Mouse (Mus musculus) embryonic facial prominence, embryonic 10.5 days (tissue): ENCODE measurements around the gene 2010111I01Rik. TPM values are rescaled to one million over a fixed set of nuclear protein-coding genes. Genes with fewer than 3 reads are reported as not detected.

Experiments used
- DNase-seq: peaks from one replicate; pipeline ENCODE4 v3.0.0-alpha.2; 2017; ENCODE audit warnings: low spot score
- H3K27ac ChIP-seq: fragments of 300-500 bp; sonication (generic); replicated peaks from 2 replicates; pipeline ENCODE4 v1.5.1; 2016; ENCODE audit warnings: mild to moderate bottlenecking
- H3K27me3 ChIP-seq: fragments of 300-500 bp; sonication (generic); replicated peaks from 2 replicates; pipeline ENCODE4 v1.6.1; 2016; ENCODE audit warnings: low read depth, mild to moderate bottlenecking; ENCODE audit not compliant: poor library complexity, severe bottlenecking
- H3K36me3 ChIP-seq: fragments of 300-500 bp; sonication (generic); replicated peaks from 2 replicates; pipeline ENCODE4 v1.6.1; 2016; ENCODE audit warnings: mild to moderate bottlenecking, moderate library complexity
- H3K4me1 ChIP-seq: fragments of 300-500 bp; sonication (generic); 2 replicates; pipeline ENCODE4 v1.6.1; 2016
- H3K4me3 ChIP-seq: fragments of 300-500 bp; sonication (generic); 2 replicates; pipeline ENCODE4 v1.5.1; 2016; ENCODE audit warnings: mild to moderate bottlenecking, moderate library complexity
- H3K9me3 ChIP-seq: fragments of 300-500 bp; sonication (generic); 2 replicates; pipeline ENCODE4 v1.6.1; 2016; ENCODE audit warnings: mild to moderate bottlenecking
- WGBS: fragments of 180-500 bp; shearing (Covaris S2); methylation state at CpG from one replicate; pipeline ENCODE4 v1.1.7; 2016; 5-methylcytosine and 5-hydroxymethylcytosine counted together
- polyA plus RNA-seq: library from polyadenylated mRNA; unstranded; fragments of >200 nt; fragmentation: Nextera tagmentation; extraction: Ambion mirVana; gene quantifications from 2 replicates; pipeline ENCODE4 v1.2.1, GENCODE M21; 2016

The 2010111I01Rik gene
- polyA plus RNA-seq, 1 experiment from 2014 or later: 88.8 TPM

GRCm38 (mm10) chr13:62939797-62940196, 24.9 kb upstream of the 2010111I01Rik start:
- Histone ChIP-seq H3K9me3 (no peaks in the 10 kb centered on the region), H3K27ac (no peak overlapping the region), H3K36me3 (no peaks in the 10 kb centered on the region), H3K4me1 (peaks cover 5% of the 10 kb centered on the region), H3K27me3 (no peaks in the 10 kb centered on the region), H3K4me3 (no peak overlapping the region)
- whole genome bisulfite sequencing: 93% methylated on average over 4 of the region's 4 CpGs
- DNase-seq: no peak

- Histone ChIP-seq H3K4me1 (peaks cover 10% of the 10 kb centered on the region), H3K27me3 (no peaks in the 10 kb centered on the region), H3K27ac (no peak overlapping the region), H3K36me3 (no peaks in the 10 kb centered on the region), H3K4me3 (no peak overlapping the region), H3K9me3 (no peaks in the 10 kb centered on the region)
- no peak for DNase-seq
- WGBS: 90% methylated on average over 4 of the region's 4 CpGs
Measured at GRCm38 (mm10) chr13:62940721-62941120, 24.0 kb upstream of the 2010111I01Rik start.

- Histone ChIP-seq H3K27ac (no peak overlapping the region), H3K9me3 (no peaks in the 10 kb centered on the region), H3K4me1 (peaks cover 10% of the 10 kb centered on the region), H3K36me3 (no peaks in the 10 kb centered on the region), H3K4me3 (no peak overlapping the region), H3K27me3 (no peaks in the 10 kb centered on the region)
- 87% methylated on average over 17 of the region's 17 CpGs for WGBS
- DNase-seq: no peak
Measured at GRCm38 (mm10) chr13:62941341-62942005, 23.2 kb upstream of the 2010111I01Rik start.

GRCm38 (mm10) chr13:62943274-62943830, 21.3 kb upstream of the 2010111I01Rik start:
- no peaks in the 10 kb centered on the region for H3K36me3 ChIP-seq
- DNase-seq: no peak
- no peak overlapping the region for H3K4me3 ChIP-seq
- no peak overlapping the region for H3K27ac ChIP-seq
- 76% methylated on average over 7 of the region's 7 CpGs for WGBS
- peaks cover 11% of the 10 kb centered on the region for H3K4me1 ChIP-seq
- no peaks in the 10 kb centered on the region for H3K9me3 ChIP-seq
- no peaks in the 10 kb centered on the region for H3K27me3 ChIP-seq

GRCm38 (mm10) chr13:62944109-62944508, 20.6 kb upstream of the 2010111I01Rik start:
- Histone ChIP-seq H3K27me3 (no peaks in the 10 kb centered on the region), H3K4me3 (no peak overlapping the region), H3K9me3 (no peaks in the 10 kb centered on the region), H3K27ac (no peak overlapping the region), H3K4me1 (peaks cover 19% of the 10 kb centered on the region), H3K36me3 (no peaks in the 10 kb centered on the region)
- no peak for DNase-seq
- WGBS: 83% methylated on average over 6 of the region's 6 CpGs

GRCm38 (mm10) chr13:62949560-62950188, 15.0 kb upstream of the 2010111I01Rik start:
- no peaks in the 10 kb centered on the region for H3K27me3 ChIP-seq
- no peak overlapping the region for H3K27ac ChIP-seq
- peaks cover 26% of the 10 kb centered on the region for H3K4me1 ChIP-seq
- DNase-seq: no peak
- no peak overlapping the region for H3K4me3 ChIP-seq
- WGBS: 49% methylated on average over 4 of the region's 4 CpGs
- no peaks in the 10 kb centered on the region for H3K36me3 ChIP-seq
- no peaks in the 10 kb centered on the region for H3K9me3 ChIP-seq

GRCm38 (mm10) chr13:62951606-62952005, 13.1 kb upstream of the 2010111I01Rik start:
- 83% methylated on average over 1 of the region's 1 CpGs for WGBS
- Histone ChIP-seq H3K27me3 (no peaks in the 10 kb centered on the region), H3K4me3 (no peak overlapping the region), H3K36me3 (no peaks in the 10 kb centered on the region), H3K9me3 (no peaks in the 10 kb centered on the region), H3K4me1 (peaks cover 20% of the 10 kb centered on the region), H3K27ac (no peak overlapping the region)
- DNase-seq: no peak

- no peaks in the 10 kb centered on the region for H3K36me3 ChIP-seq
- no peak overlapping the region for H3K4me3 ChIP-seq
- H3K4me1 ChIP-seq: peaks cover 20% of the 10 kb centered on the region
- no peak for DNase-seq
- H3K9me3 ChIP-seq: no peaks in the 10 kb centered on the region
- no peaks in the 10 kb centered on the region for H3K27me3 ChIP-seq
- 71% methylated on average over 3 of the region's 3 CpGs for WGBS
- no peak overlapping the region for H3K27ac ChIP-seq
Measured at GRCm38 (mm10) chr13:62952047-62952446, 12.6 kb upstream of the 2010111I01Rik start.

- H3K36me3 ChIP-seq: no peaks in the 10 kb centered on the region
- no peak overlapping the region for H3K27ac ChIP-seq
- H3K4me1 ChIP-seq: peaks cover 20% of the 10 kb centered on the region
- no peaks in the 10 kb centered on the region for H3K27me3 ChIP-seq
- no peak for DNase-seq
- WGBS: 89% methylated on average over 3 of the region's 3 CpGs
- no peak overlapping the region for H3K4me3 ChIP-seq
- H3K9me3 ChIP-seq: no peaks in the 10 kb centered on the region
Measured at GRCm38 (mm10) chr13:62952624-62953023, 12.1 kb upstream of the 2010111I01Rik start.

GRCm38 (mm10) chr13:62955997-62956396, 8.7 kb upstream of the 2010111I01Rik start:
- Histone ChIP-seq H3K36me3 (no peaks in the 10 kb centered on the region), H3K27me3 (no peaks in the 10 kb centered on the region), H3K4me3 (no peak overlapping the region), H3K9me3 (no peaks in the 10 kb centered on the region), H3K27ac (no peak overlapping the region), H3K4me1 (peaks cover 5% of the 10 kb centered on the region)
- WGBS: 93% methylated on average over 6 of the region's 6 CpGs
- no peak for DNase-seq

GRCm38 (mm10) chr13:62956776-62957175, 7.9 kb upstream of the 2010111I01Rik start:
- no peaks in the 10 kb centered on the region for H3K9me3 ChIP-seq
- no peak for DNase-seq
- no peaks in the 10 kb centered on the region for H3K36me3 ChIP-seq
- H3K27me3 ChIP-seq: no peaks in the 10 kb centered on the region
- 85% methylated on average over 10 of the region's 10 CpGs for WGBS
- peaks cover 4% of the 10 kb centered on the region for H3K4me1 ChIP-seq
- H3K27ac ChIP-seq: no peak overlapping the region
- no peak overlapping the region for H3K4me3 ChIP-seq

GRCm38 (mm10) chr13:62963358-62963757, 1.3 kb upstream of the 2010111I01Rik start:
- DNase-seq: no peak
- peaks cover 7% of the 10 kb centered on the region; the same call in 1 of the 2 replicates for H3K36me3 ChIP-seq
- no peaks in the 10 kb centered on the region for H3K27me3 ChIP-seq
- WGBS: 80% methylated on average over 2 of the region's 2 CpGs
- peaks cover 17% of the 10 kb centered on the region for H3K4me1 ChIP-seq
- no peak overlapping the region for H3K27ac ChIP-seq
- H3K4me3 ChIP-seq: no peak overlapping the region
- H3K9me3 ChIP-seq: no peaks in the 10 kb centered on the region

- H3K27me3 ChIP-seq: no peaks in the 10 kb centered on the region
- H3K27ac ChIP-seq: no peak overlapping the region
- H3K4me1 ChIP-seq: peaks cover 17% of the 10 kb centered on the region
- peaks cover 7% of the 10 kb centered on the region; the same call in 1 of the 2 replicates for H3K36me3 ChIP-seq
- DNase-seq: no peak
- 88% methylated on average over 12 of the region's 12 CpGs for WGBS
- H3K4me3 ChIP-seq: no peak overlapping the region
- H3K9me3 ChIP-seq: no peaks in the 10 kb centered on the region
Measured at GRCm38 (mm10) chr13:62968223-62968622, 3.5 kb downstream of the 2010111I01Rik start.
